Mouse (Mus musculus) liver, embryonic 11.5 days (tissue): ENCODE results near the gene Mcat. TPM values are rescaled to one million over a fixed set of nuclear protein-coding genes. Genes with fewer than 3 reads are reported as not detected.
A peak's percentile ranks its signal among the peaks of the same experiment; 100 is the strongest.

ENCODE experiments used
- ATAC-seq: fragments of 200-750 bp; cut with Nextera tagmentation; replicated peaks from 2 replicates; pipeline ENCODE4 v1.8.0; 2017; ENCODE audit warnings: moderate number of reproducible peaks, mild to moderate bottlenecking, moderate TSS enrichment, moderate library complexity; ENCODE audit not compliant: low FRiP score
- DNase-seq: peaks from one replicate; pipeline ENCODE4 v3.0.0-alpha.2; 2017; ENCODE audit warnings: low spot score
- H3K27ac ChIP-seq: fragments of 300-500 bp; sonication (generic); 2 replicates; pipeline ENCODE4 v1.5.1; 2014; ENCODE audit warnings: mild to moderate bottlenecking, low read depth, low read length, control low read depth
- H3K27me3 ChIP-seq: fragments of 300-500 bp; sonication (generic); replicated peaks from 2 replicates; pipeline ENCODE4 v1.6.1; 2014; ENCODE audit warnings: low read length, mixed read lengths; ENCODE audit not compliant: control insufficient read depth, insufficient read depth
- H3K36me3 ChIP-seq: fragments of 300-500 bp; sonication (generic); 2 replicates; pipeline ENCODE4 v1.6.1; 2014; ENCODE audit warnings: mild to moderate bottlenecking, low read length, moderate library complexity, mixed read lengths; ENCODE audit not compliant: control insufficient read depth, insufficient read depth
- H3K4me1 ChIP-seq: fragments of 300-500 bp; sonication (generic); replicated peaks from 2 replicates; pipeline ENCODE4 v1.6.1; 2014; ENCODE audit warnings: low read length, mixed read lengths; ENCODE audit not compliant: control insufficient read depth, insufficient read depth
- H3K4me2 ChIP-seq: fragments of 300-500 bp; sonication (generic); 2 replicates; pipeline ENCODE4 v1.6.1; 2014; ENCODE audit warnings: mild to moderate bottlenecking, control low read depth, moderate library complexity
- H3K4me3 ChIP-seq: fragments of 300-500 bp; sonication (generic); 2 replicates; pipeline ENCODE4 v1.5.1; 2014; ENCODE audit warnings: low read depth, low read length, control low read depth
- H3K9ac ChIP-seq: fragments of 300-500 bp; sonication (generic); 2 replicates; pipeline ENCODE4 v1.6.1; 2014; ENCODE audit warnings: low read depth, low read length, control low read depth
- H3K9me3 ChIP-seq: fragments of 300-500 bp; sonication (generic); 2 replicates; pipeline ENCODE4 v1.6.1; 2016; ENCODE audit warnings: low read length, inconsistent platforms, mixed read lengths; ENCODE audit not compliant: control insufficient read depth
- WGBS: fragments of 180-500 bp; shearing (Covaris S2); extraction: QIAGEN DNeasy Blood & Tissue Kit; methylation state at CpG from one replicate; pipeline ENCODE4 v1.1.7; 2014; 5-methylcytosine and 5-hydroxymethylcytosine counted together
- polyA plus RNA-seq: library from polyadenylated mRNA; unstranded; fragments of >200 nt; fragmentation: Nextera tagmentation; extraction: Ambion mirVana; gene quantifications from 2 replicates; pipeline ENCODE4 v1.2.1, GENCODE M21; 2014

Gene Mcat
- polyA plus RNA-seq, 1 experiment from 2014 or later, result 39.3 TPM

DNA sequence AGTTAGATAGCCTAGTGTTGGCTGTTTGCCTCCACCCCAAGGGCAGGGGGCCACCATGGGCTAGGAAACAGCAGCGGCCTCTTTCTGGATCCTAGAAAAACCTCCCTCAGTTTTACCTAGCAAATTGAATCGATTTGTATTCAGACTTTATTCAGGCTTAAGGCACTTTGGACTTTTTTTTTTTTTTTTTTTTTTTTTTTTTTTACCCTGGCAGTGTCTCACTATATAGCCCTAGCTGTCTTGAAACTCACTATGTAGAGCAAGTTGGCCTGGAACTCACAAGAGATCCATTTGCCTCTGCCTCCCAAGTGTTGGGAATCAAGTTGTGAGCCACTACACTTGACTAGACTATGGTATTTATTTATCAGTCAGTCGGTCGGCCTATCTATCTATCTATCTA, 33.2 kb upstream of the Mcat start:
- WGBS, result 83% methylated on average over 4 of the region's 4 CpGs
- Histone ChIP-seq H3K27me3 (no peaks in the 10 kb centered on the region), H3K4me2 (no peak overlapping the region), H3K27ac (no peak overlapping the region), H3K36me3 (no peaks in the 10 kb centered on the region; the same call in 1 of the 2 replicates), H3K4me3 (no peak overlapping the region), H3K9ac (no peak overlapping the region), H3K4me1 (peaks cover 31% of the 10 kb centered on the region), H3K9me3 (no peaks in the 10 kb centered on the region)
- no peak for ATAC-seq
- no peak for DNase-seq

DNA sequence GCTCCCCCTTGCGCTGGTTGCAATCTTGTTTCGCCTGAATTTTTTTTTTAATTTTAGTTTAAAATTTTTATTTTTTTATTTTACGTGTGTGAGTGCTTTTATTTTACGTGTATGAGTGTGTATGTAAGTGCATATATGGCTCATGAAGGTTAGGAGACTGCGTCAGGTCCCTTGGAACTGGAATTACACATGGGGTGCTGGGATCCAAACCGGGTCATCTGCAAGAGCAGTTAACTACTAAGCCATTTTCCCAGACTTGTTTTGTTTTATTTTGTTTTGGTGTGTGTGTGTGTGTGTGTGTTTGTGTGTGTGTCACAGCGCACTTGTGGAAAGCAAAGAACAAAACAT, 31.8 kb upstream of the Mcat start:
- no peak for DNase-seq
- Histone ChIP-seq H3K9ac (peak overlapping the region; percentile 92), H3K4me1 (peaks cover 34% of the 10 kb centered on the region), H3K27ac (peak overlapping the region; percentile 93), H3K27me3 (no peaks in the 10 kb centered on the region), H3K9me3 (no peaks in the 10 kb centered on the region), H3K36me3 (peaks cover 5% of the 10 kb centered on the region; the same call in 1 of the 2 replicates), H3K4me3 (peak overlapping the region; percentile 90), H3K4me2 (peak overlapping the region; percentile 93)
- no peak for ATAC-seq
- 30% methylated on average over 7 of the region's 7 CpGs for WGBS

DNA sequence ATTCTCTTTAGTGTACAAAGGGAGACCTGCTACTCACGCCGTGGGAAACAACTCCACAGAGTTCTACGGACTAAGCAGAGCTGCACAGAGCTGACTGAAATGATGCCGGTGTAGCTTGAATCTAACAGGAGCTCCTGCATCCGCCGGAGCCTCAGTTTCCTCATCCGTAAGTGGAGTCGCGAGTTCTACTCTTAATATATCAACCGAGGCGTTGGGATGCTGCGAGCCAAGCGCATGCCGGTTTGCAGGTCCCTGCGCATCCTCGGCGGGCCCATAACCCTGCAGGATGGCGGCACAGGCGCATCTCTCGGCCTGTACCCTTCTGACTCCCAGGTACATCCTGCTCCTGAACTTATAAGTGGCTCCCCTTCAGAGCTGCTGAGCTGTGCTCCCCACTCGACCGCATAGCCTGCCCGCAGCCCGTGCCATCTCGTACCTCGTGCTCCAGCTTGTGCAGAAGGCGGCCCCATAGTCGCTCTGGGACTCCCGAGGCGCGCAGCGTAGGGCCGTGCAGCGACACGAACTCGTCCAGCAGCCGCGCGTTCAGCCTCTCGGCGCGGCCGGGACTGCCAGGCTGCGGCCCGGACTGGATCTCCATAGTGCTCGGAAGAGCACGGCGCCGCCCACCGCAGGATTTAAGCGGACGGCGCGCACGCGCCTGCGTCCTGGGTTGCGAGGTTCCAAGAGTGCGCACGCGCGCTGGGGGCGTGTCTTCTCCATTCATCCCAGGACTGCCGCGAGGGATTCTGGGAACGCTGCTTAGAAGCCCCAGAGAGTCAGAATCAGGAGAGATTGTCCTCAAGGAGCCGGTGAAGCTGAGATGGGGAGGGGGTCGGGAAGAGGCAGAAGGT, 31.2 kb upstream of the Mcat start, which contains the start of gene Ttll12:
Ttll12 (minus strand) TSS at position 645 of the 851 bp plus-strand sequence.
- Histone ChIP-seq H3K4me2 (peak within 1 kb of the TSS; percentile 93), H3K4me3 (peak within 1 kb of the TSS; percentile 90), H3K27me3 (no peaks in the 10 kb centered on the region), H3K36me3 (peaks cover 9% of the 10 kb centered on the region; the same call in 1 of the 2 replicates), H3K27ac (peak within 1 kb of the TSS; percentile 93), H3K4me1 (peaks cover 40% of the 10 kb centered on the region), H3K9me3 (no peaks in the 10 kb centered on the region), H3K9ac (peak within 1 kb of the TSS; percentile 92)
- peak; percentile 90 for DNase-seq
- ATAC-seq, result peak; percentile 67
- WGBS, result under 1% methylated on average over 68 of the region's 68 CpGs

DNA sequence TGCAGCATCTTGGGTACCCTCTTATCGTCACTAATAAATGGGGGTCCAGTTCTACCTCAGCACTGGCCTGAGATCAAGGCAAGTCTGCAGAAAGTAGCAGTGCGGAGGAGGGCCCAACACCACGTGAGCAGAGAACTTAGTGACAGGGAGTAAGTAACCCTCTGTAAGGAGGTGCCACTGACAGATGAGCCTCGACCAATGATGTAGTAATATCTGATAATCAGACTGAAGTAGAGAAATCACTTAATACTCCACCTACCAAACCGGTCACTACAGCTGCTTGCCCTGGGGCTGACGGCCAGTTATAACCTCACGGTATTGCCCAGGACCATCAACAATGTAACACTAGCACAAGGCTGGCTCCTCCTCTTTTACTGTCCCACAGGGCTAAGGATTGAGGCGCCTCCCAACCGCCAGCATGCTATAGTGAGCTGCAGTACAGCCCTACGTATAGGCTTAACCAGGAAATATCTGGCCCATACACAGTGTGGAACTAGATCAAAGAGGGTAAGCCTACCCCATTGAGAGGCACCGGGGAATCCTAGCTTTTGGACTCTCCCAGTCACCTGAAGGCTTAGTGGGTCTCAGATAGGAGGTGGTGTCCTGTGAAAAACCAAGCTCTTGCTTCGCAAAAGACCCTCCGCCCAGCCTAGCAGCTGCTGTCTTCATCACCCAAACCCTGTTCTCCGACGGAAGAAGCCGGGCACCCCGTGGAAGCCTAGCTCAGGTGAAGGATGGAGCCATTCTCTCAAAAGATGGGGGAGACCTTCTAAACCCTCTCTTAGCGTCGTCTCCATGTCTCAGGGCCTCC, 30.3 kb upstream of the Mcat start:
- no peaks in the 10 kb centered on the region for H3K9me3 ChIP-seq
- 9% methylated on average over 19 of the region's 19 CpGs for WGBS
- DNase-seq (peak; percentile 70), ATAC-seq (peak; percentile 79)
- peak overlapping the region; percentile 93 for H3K4me2 ChIP-seq
- H3K36me3 ChIP-seq, result peaks cover 9% of the 10 kb centered on the region; the same call in 1 of the 2 replicates
- H3K4me1 ChIP-seq, result peaks cover 40% of the 10 kb centered on the region
- H3K9ac ChIP-seq, result peak overlapping the region; percentile 92
- H3K27ac ChIP-seq, result peak overlapping the region; percentile 93
- H3K27me3 ChIP-seq, result no peaks in the 10 kb centered on the region
- H3K4me3 ChIP-seq, result peak overlapping the region; percentile 90

DNA sequence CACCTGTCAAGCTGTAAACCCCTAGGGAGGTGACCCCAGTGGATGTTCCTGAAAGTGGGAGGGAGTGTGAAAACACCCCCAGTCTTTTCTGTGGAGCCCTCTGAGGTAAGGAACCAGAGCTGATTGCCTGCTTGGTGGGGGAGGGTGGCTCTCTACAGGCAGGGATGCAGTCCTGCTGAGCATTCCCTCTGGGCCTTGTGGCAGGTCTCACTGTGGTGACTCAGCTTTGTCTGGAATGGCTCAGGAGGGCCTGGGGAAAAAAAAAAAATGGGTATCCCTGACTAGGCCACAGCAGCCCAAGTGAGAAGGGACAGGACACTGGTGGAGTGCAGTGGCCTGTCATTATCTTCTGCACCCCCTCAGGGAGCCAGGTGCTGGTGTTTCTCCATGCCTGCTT, 29.6 kb upstream of the Mcat start:
- Histone ChIP-seq H3K4me1 (peaks cover 40% of the 10 kb centered on the region), H3K27ac (peak overlapping the region; percentile 93), H3K4me3 (peak overlapping the region; percentile 90), H3K4me2 (peak overlapping the region; percentile 93), H3K36me3 (peaks cover 15% of the 10 kb centered on the region), H3K9ac (peak overlapping the region; percentile 92), H3K9me3 (no peaks in the 10 kb centered on the region), H3K27me3 (no peaks in the 10 kb centered on the region)
- DNase-seq (no peak), ATAC-seq (no peak; the same call in 1 of the 2 replicates)

DNA sequence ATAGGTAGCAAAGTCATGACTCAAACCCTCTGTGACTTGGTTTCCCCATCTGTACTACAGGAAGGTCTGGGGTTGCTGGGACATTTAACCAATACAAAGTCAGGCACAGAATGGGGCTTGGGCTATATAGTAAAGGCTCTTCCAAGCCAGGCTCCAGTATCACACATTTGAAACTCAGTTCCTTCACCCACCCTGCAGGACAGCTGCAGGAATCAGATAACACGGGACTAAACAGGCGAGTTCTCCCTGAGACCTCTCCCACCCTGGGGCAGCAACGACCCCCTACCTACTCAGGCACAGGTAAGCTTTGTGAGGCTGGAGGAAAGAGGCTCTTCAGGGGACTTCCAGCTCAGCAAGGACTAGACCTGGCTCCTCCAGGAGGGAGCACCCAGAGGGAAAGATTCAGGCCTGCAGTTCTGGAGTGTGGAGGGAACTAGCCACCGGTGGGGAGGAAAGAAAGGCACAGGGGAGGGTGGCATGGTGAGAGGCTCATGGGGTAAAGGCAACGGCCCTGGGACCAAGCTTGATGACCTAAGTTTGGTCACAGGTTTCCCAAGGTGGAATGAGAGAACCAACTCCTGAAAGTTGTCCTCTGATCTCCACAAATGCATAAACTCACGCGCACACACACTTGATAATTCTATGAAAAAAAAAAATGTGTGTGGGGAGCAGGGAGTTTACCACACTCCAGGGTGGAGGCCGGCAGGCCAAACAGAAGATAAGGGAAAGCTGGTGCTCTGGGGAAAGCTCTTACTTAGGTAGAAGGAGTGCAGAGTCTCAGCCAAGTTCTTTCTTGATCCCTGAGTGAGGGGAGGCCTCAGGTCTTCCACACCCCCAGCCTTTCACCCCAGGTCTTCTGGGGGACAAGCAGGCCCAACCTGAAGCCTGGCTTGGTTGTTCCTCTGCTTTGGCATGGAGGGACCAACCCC, 28.9 kb upstream of the Mcat start:
- H3K4me1 ChIP-seq, result peaks cover 40% of the 10 kb centered on the region
- H3K27ac ChIP-seq, result peak overlapping the region; percentile 93
- H3K9me3 ChIP-seq, result no peaks in the 10 kb centered on the region
- no peak for DNase-seq
- peak overlapping the region; percentile 92 for H3K9ac ChIP-seq
- H3K4me2 ChIP-seq, result peak overlapping the region; percentile 93
- peaks cover 18% of the 10 kb centered on the region for H3K36me3 ChIP-seq
- peak overlapping the region; percentile 90 for H3K4me3 ChIP-seq
- WGBS, result 31% methylated on average over 8 of the region's 8 CpGs
- ATAC-seq, result peak; percentile 78
- no peaks in the 10 kb centered on the region for H3K27me3 ChIP-seq

DNA sequence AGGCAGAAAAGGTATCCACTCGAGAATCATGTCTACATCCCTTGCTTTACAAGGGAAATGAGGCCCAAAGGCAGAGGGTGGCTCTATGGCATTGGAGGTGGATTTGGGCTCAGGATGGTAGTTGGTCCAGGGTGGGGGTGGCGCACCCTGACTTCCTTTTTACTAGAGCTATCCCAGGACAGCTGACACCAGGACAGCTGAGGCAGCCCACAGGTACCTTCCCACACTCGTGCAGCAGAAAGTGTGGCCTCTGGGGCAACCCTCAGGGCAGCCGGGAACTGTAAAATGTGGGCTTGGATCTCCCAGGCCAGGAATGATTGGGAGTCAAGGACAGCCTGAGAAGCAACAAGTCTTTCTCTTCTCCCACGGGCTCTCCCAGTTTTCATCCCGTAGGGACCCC, 28.2 kb upstream of the Mcat start:
- Histone ChIP-seq H3K4me1 (peaks cover 40% of the 10 kb centered on the region), H3K4me2 (peak overlapping the region; percentile 93), H3K27ac (peak overlapping the region; percentile 93), H3K36me3 (peaks cover 26% of the 10 kb centered on the region), H3K27me3 (no peaks in the 10 kb centered on the region), H3K9ac (peak overlapping the region; percentile 92), H3K9me3 (no peaks in the 10 kb centered on the region), H3K4me3 (peak overlapping the region; percentile 90)
- ATAC-seq (no peak), DNase-seq (no peak)
- WGBS, result 60% methylated on average over 6 of the region's 6 CpGs

DNA sequence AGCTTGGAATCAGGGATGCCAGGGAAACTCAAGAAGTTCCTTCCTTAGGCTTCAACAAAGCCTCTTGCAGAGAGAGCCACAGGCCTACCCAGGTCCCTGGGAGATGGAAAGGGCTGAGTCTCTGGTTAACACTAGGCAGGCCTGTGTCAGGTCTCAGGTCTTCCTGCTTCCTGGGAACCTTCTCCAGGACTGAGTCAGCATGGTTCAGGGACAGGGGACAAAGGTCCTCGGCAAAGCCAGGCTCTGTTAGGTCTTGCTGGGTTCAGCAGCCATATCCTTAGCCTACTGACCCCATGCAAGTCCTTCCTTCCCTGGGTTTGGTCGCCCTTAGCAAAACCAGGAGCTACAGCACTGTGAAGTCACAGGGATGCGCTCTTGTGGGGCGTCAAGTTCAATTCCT, 27.3 kb upstream of the Mcat start:
- no peaks in the 10 kb centered on the region for H3K27me3 ChIP-seq
- peak overlapping the region; percentile 93 for H3K27ac ChIP-seq
- DNase-seq, result no peak
- peak overlapping the region; percentile 93 for H3K4me2 ChIP-seq
- no peak overlapping the region for H3K4me3 ChIP-seq
- peak overlapping the region; percentile 92 for H3K9ac ChIP-seq
- peaks cover 35% of the 10 kb centered on the region for H3K36me3 ChIP-seq
- H3K9me3 ChIP-seq, result peaks cover 8% of the 10 kb centered on the region
- H3K4me1 ChIP-seq, result peaks cover 40% of the 10 kb centered on the region
- 84% methylated on average over 4 of the region's 4 CpGs for WGBS
- no peak for ATAC-seq
